Mouse (Mus musculus): ENCODE measurements around the gene Nkain2. TPM values are rescaled to one million over a fixed set of nuclear protein-coding genes. Genes with fewer than 3 reads are reported as not detected.
"Not testable (repeated sequence)": the region's sequence is repeated elsewhere in the genome, so short reads cannot be mapped to it uniquely, and the experiment has no call there.

Nkain2 gene
- total and polyA plus RNA-seq, 2 experiments from 2014 or later: 12.8 to 33.4 TPM

GRCm38 (mm10) chr10:32018385-32018784, 871.9 kb downstream of the Nkain2 start:
- Histone ChIP-seq H3K9ac (replicated peaks; ENCODE audit: low read length) (no peak overlapping the region), H3K27ac (no peak overlapping the region), H3K4me3 (ENCODE audit: low read length) (no peak overlapping the region), H3K4me1 (ENCODE audit: insufficient read depth, low read length) (no peaks in the 10 kb centered on the region), H3K27me3 (ENCODE audit: insufficient read depth, low read length) (no peaks in the 10 kb centered on the region), H3K9me3 (ENCODE audit: low read length) (no peaks in the 10 kb centered on the region), H3K4me2 (ENCODE audit: low read depth, low read length) (no peak overlapping the region), H3K36me3 (ENCODE audit: insufficient read depth, low read length) (no peaks in the 10 kb centered on the region)
- ATAC-seq (no peak), DNase-seq (ENCODE audit: low spot score) (peak; percentile 11)
- TF ChIP-seq CTCF (IDR thresholded peaks at IDR 0.05; ENCODE audit: low read depth): no peak
- WGBS: 59% methylated on average over 1 of the region's 1 CpGs

- Histone ChIP-seq H3K4me1 (ENCODE audit: insufficient read depth, low read length) (no peaks in the 10 kb centered on the region), H3K9ac (replicated peaks; ENCODE audit: low read length) (no peak overlapping the region), H3K27me3 (ENCODE audit: insufficient read depth, low read length) (no peaks in the 10 kb centered on the region), H3K4me2 (ENCODE audit: low read depth, low read length) (no peak overlapping the region), H3K27ac (no peak overlapping the region), H3K9me3 (ENCODE audit: low read length) (no peaks in the 10 kb centered on the region), H3K4me3 (ENCODE audit: low read length) (no peak overlapping the region), H3K36me3 (ENCODE audit: insufficient read depth, low read length) (no peaks in the 10 kb centered on the region)
- ATAC-seq (no peak), DNase-seq (ENCODE audit: low spot score) (no peak)
- TF ChIP-seq CTCF (IDR thresholded peaks at IDR 0.05; ENCODE audit: low read depth): no peak
- 86% methylated on average over 1 of the region's 1 CpGs for WGBS
These were observed 889.0 kb downstream of the Nkain2 start for GRCm38 (mm10) chr10:32001216-32001753.

GRCm38 (mm10) chr10:31993205-31993604, 897.1 kb downstream of the Nkain2 start:
- peak; percentile 18 for DNase-seq (ENCODE audit: low spot score)

GRCm38 (mm10) chr10:31978387-31978786, 911.9 kb downstream of the Nkain2 start:
- H3K27me3 ChIP-seq (ENCODE audit: insufficient read depth, low read length): no peaks in the 10 kb centered on the region

More at GRCm38 (mm10) chr10:31993205-31993604, 897.1 kb downstream of the Nkain2 start:
- Histone ChIP-seq H3K9me3 (ENCODE audit: low read length) (no peaks in the 10 kb centered on the region), H3K9ac (replicated peaks; ENCODE audit: low read length) (no peak overlapping the region), H3K27ac (no peak overlapping the region), H3K4me1 (ENCODE audit: insufficient read depth, low read length) (no peaks in the 10 kb centered on the region), H3K4me2 (ENCODE audit: low read depth, low read length) (no peak overlapping the region), H3K4me3 (ENCODE audit: low read length) (no peak overlapping the region), H3K27me3 (ENCODE audit: insufficient read depth, low read length) (no peaks in the 10 kb centered on the region), H3K36me3 (ENCODE audit: insufficient read depth, low read length) (no peaks in the 10 kb centered on the region)
- WGBS: 67% methylated on average over 1 of the region's 1 CpGs
- ATAC-seq: no peak
- no peak for TF ChIP-seq CTCF (IDR thresholded peaks at IDR 0.05; ENCODE audit: low read depth)

GRCm38 (mm10) chr10:31947178-31947726, 943.0 kb downstream of the Nkain2 start:
- no peaks in the 10 kb centered on the region for H3K4me1 ChIP-seq (ENCODE audit: insufficient read depth, low read length)
- H3K4me3 ChIP-seq (ENCODE audit: low read length): no peak overlapping the region
- no peak for TF ChIP-seq CTCF (IDR thresholded peaks at IDR 0.05; ENCODE audit: low read depth)
- no peak for ATAC-seq
- no peak overlapping the region for H3K27ac ChIP-seq
- no peak overlapping the region for H3K9ac ChIP-seq (replicated peaks; ENCODE audit: low read length)
- H3K4me2 ChIP-seq (ENCODE audit: low read depth, low read length): no peak overlapping the region
- DNase-seq (ENCODE audit: low spot score): no peak
- H3K36me3 ChIP-seq (ENCODE audit: insufficient read depth, low read length): no peaks in the 10 kb centered on the region
- 44% methylated on average over 2 of the region's 2 CpGs for WGBS
- H3K27me3 ChIP-seq (ENCODE audit: insufficient read depth, low read length): no peaks in the 10 kb centered on the region
- no peaks in the 10 kb centered on the region for H3K9me3 ChIP-seq (ENCODE audit: low read length)

More at GRCm38 (mm10) chr10:31978387-31978786, 911.9 kb downstream of the Nkain2 start:
- no peak overlapping the region for H3K9ac ChIP-seq (replicated peaks; ENCODE audit: low read length)
- H3K4me3 ChIP-seq (ENCODE audit: low read length): no peak overlapping the region
- no peak for ATAC-seq
- H3K4me1 ChIP-seq (ENCODE audit: insufficient read depth, low read length): no peaks in the 10 kb centered on the region
- H3K36me3 ChIP-seq (ENCODE audit: insufficient read depth, low read length): no peaks in the 10 kb centered on the region
- no peak for DNase-seq (ENCODE audit: low spot score)
- H3K4me2 ChIP-seq (ENCODE audit: low read depth, low read length): no peak overlapping the region
- no peak for TF ChIP-seq CTCF (IDR thresholded peaks at IDR 0.05; ENCODE audit: low read depth)
- H3K9me3 ChIP-seq (ENCODE audit: low read length): no peaks in the 10 kb centered on the region
- no peak overlapping the region for H3K27ac ChIP-seq

- TF ChIP-seq CTCF (IDR thresholded peaks at IDR 0.05; ENCODE audit: low read depth): no peak
- no peaks in the 10 kb centered on the region for H3K4me1 ChIP-seq (ENCODE audit: insufficient read depth, low read length)
- H3K27ac ChIP-seq: no peak overlapping the region
- DNase-seq (ENCODE audit: low spot score) (no peak), ATAC-seq (no peak)
- H3K27me3 ChIP-seq (ENCODE audit: insufficient read depth, low read length): no peaks in the 10 kb centered on the region
- H3K9ac ChIP-seq (replicated peaks; ENCODE audit: low read length): no peak overlapping the region
- H3K4me2 ChIP-seq (ENCODE audit: low read depth, low read length): no peak overlapping the region
- H3K36me3 ChIP-seq (ENCODE audit: insufficient read depth, low read length): no peaks in the 10 kb centered on the region
- no peaks in the 10 kb centered on the region for H3K9me3 ChIP-seq (ENCODE audit: low read length)
- no peak overlapping the region for H3K4me3 ChIP-seq (ENCODE audit: low read length)
- 88% methylated on average over 2 of the region's 2 CpGs for WGBS
These were observed 958.3 kb downstream of the Nkain2 start for GRCm38 (mm10) chr10:31931961-31932360.

GRCm38 (mm10) chr10:31927657-31928056, 962.6 kb downstream of the Nkain2 start:
- no peak for TF ChIP-seq CTCF (IDR thresholded peaks at IDR 0.05; ENCODE audit: low read depth)
- no peaks in the 10 kb centered on the region for H3K36me3 ChIP-seq (ENCODE audit: insufficient read depth, low read length)
- H3K4me3 ChIP-seq (ENCODE audit: low read length): no peak overlapping the region
- ATAC-seq (no peak), DNase-seq (ENCODE audit: low spot score) (no peak)
- no peak overlapping the region for H3K27ac ChIP-seq
- no peaks in the 10 kb centered on the region for H3K27me3 ChIP-seq (ENCODE audit: insufficient read depth, low read length)
- H3K9ac ChIP-seq (replicated peaks; ENCODE audit: low read length): no peak overlapping the region
- no peak overlapping the region for H3K4me2 ChIP-seq (ENCODE audit: low read depth, low read length)
- no peaks in the 10 kb centered on the region for H3K9me3 ChIP-seq (ENCODE audit: low read length)
- H3K4me1 ChIP-seq (ENCODE audit: insufficient read depth, low read length): no peaks in the 10 kb centered on the region
- WGBS: 79% methylated on average over 5 of the region's 5 CpGs

GRCm38 (mm10) chr10:31920901-31921300, 969.4 kb downstream of the Nkain2 start:
- not testable (repeated sequence) for H3K27me3 ChIP-seq (ENCODE audit: insufficient read depth, low read length); H3K27ac ChIP-seq; H3K4me1 ChIP-seq (ENCODE audit: insufficient read depth, low read length); H3K9ac ChIP-seq (replicated peaks; ENCODE audit: low read length); H3K4me2 ChIP-seq (ENCODE audit: low read depth, low read length); ATAC-seq; DNase-seq (ENCODE audit: low spot score); H3K9me3 ChIP-seq (ENCODE audit: low read length); H3K36me3 ChIP-seq (ENCODE audit: insufficient read depth, low read length); H3K4me3 ChIP-seq (ENCODE audit: low read length)
- WGBS: 93% methylated on average over 3 of the region's 3 CpGs
